Mouse (Mus musculus): ENCODE results near the gene Iah1.

Iah1 gene

DNA sequence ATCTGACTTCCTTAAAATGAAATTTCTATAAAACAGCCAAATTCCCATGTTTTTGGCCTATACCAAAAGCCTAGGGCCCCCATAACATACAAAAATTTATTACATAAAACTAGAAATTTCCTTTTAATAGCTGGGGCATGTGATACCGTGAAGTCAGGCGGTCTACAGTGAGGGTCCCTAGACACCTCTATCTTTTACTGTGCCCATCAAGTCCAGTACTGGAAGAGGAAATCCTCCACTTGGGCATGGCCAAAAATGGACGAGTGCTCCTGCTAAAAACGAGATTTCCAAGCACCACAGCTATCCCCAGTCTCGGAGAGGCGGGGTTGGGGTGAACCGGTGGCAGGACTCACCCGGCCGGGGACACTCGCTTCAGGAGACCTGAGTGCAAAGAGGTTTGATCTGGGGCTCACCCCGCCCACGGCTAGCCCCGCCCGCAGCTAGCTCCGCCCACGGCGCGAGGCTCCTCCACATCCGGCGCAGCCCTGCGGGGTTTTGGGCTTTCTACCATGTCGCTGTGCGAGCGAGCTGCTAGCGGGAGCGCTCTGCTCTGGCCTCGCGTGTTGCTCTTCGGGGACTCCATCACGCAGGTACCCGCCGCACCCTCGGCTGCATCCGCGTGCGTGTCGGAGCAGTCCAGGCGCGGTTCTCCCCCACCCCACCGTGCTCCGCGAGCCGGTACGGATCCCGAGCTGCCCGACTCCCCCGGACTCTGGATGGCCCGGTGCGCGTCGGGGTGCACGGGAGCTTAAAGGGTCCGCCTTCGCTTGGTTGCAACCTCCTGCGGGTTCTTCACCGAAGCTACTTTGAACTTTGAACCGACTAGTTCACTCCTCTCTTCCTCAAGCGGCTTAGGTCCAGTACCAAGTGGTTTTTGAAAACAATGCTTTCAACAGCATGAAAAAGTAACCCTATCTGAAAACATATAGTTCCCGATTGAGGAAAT, at the start of gene Iah1:
TSS of gene Iah1 (plus strand) at position 467 of the 946 bp plus-strand sequence.
- peak; percentile 92 for DNase-seq (ENCODE audit: low read depth, low spot score)

- no peak for DNase-seq (ENCODE audit: low read depth, low spot score)
Measured at GRCm38 (mm10) chr12:21266784-21267098, 49.4 kb upstream of the Iah1 start.

GRCm38 (mm10) chr12:21268083-21268616, 48.0 kb upstream of the Iah1 start:
- DNase-seq (ENCODE audit: low read depth, low spot score), result no peak

GRCm38 (mm10) chr12:21274446-21274845, 41.7 kb upstream of the Iah1 start:
- DNase-seq (ENCODE audit: low read depth, low spot score), result no peak

GRCm38 (mm10) chr12:21277352-21277864, 38.8 kb upstream of the Iah1 start:
- DNase-seq (ENCODE audit: low read depth, low spot score), result no peak

DNA sequence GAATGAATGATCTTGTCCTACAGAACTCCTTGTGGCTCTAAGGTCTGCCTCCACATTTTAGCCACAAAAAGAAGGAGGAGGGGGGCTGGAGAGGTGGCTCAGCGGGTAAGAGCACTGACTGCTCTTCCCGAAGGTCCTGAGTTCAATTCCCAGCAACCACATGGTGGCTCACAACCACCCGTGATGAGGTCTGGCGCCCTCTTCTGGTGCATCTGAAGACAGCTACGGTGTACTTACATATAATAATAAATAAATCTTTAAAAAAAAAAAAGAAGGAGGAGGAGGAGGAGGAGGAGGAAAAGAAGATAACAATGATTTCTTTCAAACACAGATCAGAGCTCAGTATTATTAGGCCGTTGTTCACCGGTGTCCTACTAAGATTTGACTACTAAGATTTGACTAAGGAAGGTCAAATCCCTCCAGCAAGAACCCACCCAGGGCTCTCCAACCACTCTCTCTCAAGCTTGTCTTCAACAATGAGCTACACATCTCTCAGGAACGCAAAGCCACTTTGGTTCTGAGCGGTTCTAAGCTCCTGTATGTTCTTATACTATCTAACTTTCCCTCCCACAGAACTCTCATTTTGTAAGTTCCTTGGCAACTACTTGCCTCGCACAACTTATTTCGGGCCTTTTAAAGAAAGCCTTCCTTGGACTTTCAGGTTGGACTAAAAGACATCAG, 31.3 kb upstream of the Iah1 start, which contains the start of gene Cpsf3:
TSS of gene Cpsf3 (plus strand) at position 631 of the 681 bp plus-strand sequence.
- no peak for DNase-seq (ENCODE audit: low read depth, low spot score)

GRCm38 (mm10) chr12:21285508-21286242, 30.5 kb upstream of the Iah1 start:
- no peak for DNase-seq (ENCODE audit: low read depth, low spot score)

DNA sequence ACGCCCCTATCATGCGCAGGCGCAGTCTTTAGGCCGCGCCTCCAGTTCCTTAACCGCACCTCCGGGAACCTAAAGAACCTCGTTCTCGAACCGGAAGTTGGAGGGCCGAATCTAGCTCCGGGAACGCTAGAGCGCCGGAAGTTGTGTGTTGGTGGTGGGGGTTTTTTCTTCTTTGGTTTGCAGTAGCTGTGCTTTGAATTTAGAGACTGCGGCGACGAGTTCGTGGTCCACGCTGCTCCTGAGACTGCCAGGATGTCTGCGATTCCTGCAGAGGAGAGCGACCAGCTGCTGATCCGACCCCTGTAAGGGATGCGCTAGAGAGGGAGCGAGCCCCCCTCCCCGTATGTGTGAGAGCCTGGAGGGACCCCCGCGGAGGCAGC, 30.0 kb upstream of the Iah1 start, which contains the start of gene Itgb1bp1:
TSS of gene Itgb1bp1 (minus strand) at position 42 of the 380 bp plus-strand sequence.
- DNase-seq (ENCODE audit: low read depth, low spot score), result peak; percentile 100

DNA sequence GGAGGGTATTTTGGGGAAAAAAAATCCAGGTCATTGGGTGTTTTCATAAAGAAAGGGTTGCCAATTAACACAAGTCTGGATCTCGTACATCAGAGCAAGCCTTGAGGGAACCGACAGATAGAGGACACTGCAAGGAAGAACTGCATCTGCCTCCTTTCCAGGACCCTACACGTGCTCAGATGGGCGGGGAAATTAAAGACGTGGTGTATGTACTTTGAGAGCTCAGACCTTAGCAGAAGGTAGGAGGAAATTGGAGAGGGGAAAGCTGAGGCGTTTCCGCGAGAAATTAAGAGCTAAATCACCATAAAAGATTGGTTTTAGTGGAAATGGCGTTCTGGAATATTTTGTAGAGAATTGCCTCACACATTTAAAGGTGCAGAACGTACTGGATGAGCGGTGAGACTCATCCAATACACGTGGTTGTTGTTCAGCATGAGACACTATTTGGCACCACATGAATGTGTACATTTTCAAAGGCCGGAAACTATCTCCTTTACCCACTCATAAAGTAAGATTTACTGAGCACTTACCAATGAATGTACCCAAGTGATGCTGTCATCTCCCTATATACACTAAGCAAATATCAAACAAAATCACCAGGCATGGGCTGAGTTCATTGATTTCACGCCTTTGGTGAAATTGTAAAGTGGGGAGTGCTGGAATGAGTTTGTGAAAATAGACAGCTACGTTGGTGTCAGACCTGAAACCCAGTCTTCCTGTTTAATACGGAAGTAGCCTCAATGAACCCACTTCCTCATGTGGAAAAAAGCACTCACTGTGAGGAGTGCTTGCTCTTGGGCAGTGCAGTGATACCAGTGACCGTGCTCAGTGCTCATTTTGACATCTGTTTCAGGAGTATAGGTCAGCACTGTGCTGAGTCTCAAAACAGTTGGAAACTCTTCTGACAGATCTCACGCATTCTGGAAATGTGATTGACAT, 29.2 kb upstream of the Iah1 start:
- peak; percentile 55 for DNase-seq (ENCODE audit: low read depth, low spot score)

GRCm38 (mm10) chr12:21288716-21289395, 27.3 kb upstream of the Iah1 start:
- no peak for DNase-seq (ENCODE audit: low read depth, low spot score)

DNA sequence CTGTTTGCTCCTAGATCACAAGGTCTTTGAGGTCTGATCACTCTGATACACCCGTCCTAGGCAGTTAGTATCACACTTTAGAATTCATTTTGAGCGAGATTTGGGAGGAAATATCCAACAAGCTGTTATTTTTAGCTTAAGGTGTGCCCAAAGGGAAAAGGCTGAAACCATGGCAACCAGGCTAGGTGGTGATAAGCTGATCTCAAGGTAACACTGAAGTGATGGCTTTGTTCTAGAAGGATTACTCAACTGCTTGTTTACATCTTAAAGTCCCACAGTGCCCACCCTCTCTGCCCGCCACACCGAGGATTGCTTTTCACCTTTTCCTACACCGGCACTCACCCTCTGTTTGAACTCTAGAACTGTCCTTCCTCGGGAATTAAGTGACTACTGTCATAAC, 26.5 kb upstream of the Iah1 start:
- no peak for DNase-seq (ENCODE audit: low read depth, low spot score)

DNA sequence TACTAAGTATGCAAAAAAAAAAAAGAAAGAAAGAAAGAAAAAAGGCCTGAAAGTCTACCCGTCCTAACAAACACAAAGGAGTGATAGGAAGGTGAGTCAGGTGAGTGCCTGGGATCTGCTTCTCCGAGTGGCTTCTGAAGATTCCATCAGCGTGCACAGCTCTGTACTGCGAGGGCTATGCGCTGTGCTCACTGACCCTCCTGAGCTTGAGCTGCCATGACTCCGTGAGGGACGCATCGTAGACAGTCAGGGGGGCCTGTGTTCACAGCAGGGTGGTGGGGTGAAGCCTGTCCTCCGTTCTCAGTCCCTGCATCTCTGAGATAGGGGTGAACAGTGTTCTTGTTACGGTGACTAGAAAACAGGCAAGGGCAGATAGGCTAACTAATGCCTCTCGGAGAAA, 17.3 kb upstream of the Iah1 start:
- DNase-seq (ENCODE audit: low read depth, low spot score), result no peak

GRCm38 (mm10) chr12:21301324-21301723, 14.9 kb upstream of the Iah1 start:
- no peak for DNase-seq (ENCODE audit: low read depth, low spot score)

- DNase-seq (ENCODE audit: low read depth, low spot score), result no peak
Measured at GRCm38 (mm10) chr12:21301932-21302331, 14.3 kb upstream of the Iah1 start.

GRCm38 (mm10) chr12:21302361-21302783, 13.8 kb upstream of the Iah1 start:
- DNase-seq (ENCODE audit: low read depth, low spot score), result no peak

- DNase-seq (ENCODE audit: low read depth, low spot score), result no peak
Measured at GRCm38 (mm10) chr12:21305741-21306140, 10.4 kb upstream of the Iah1 start.

DNA sequence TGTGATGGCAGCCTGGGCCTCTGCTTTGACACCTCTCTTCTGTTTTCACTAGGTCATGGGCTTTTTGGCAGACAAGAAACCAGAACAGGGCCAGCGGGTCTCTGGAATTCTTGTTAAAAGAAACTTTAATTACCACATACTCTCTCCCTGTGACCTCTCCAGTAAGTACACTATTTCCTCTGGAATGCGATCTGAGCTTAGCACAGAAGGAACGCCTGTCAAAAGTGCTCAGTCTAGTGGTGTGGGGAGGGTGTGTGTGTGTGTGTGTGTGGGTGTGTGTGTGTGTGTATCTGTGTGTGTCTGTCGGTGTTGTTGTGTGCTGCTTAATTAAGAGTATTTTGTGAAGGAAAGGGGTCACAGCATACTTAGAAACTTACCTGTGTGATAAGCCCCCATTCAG, 9.5 kb upstream of the Iah1 start:
- no peak for DNase-seq (ENCODE audit: low read depth, low spot score)

DNA sequence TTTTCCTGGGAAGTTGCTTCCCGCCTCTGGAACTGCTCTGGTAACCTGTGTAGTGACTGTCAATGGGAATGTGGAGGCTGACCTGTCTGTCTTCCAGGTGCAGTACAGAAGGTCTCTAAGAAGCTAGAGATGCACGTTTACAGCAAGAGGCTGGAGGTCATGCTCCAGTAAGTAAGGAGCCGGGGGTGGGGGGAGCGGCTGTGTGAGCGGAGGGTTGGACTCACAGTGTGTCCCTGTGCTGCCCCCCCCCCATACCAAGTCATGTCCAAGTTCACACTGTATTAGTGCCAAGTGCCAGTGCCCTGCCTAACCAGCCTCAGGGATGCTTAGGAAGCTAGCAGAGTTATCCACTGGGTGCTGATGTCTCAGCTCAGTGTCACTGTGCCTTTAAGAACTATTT, 4.0 kb upstream of the Iah1 start:
- no peak for DNase-seq (ENCODE audit: low read depth, low spot score)

DNA sequence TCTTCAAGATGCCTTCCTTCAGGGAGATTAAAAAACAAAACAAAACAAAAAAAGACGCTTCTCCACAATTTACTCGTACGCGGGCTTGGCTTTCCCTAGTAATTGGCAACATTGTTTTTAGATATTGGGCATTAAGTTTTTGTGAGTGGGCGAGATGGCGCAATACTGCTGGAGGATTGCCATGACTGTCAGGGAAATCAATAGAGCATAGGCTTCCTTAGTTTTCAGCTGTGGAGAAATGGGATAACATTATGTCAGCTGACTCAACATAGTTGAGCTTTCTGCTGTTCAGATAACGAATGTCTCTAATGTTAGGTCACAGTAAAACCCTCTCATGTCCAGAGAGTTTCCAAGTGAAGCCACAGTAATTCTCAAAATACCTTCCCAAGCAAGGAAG, 678 bp downstream of the Iah1 start:
- no peak for DNase-seq (ENCODE audit: low read depth, low spot score)
